Mouse (Mus musculus): ENCODE measurements around the gene Gm7137.
"Not testable (repeated sequence)": the region's sequence is repeated elsewhere in the genome, so short reads cannot be mapped to it uniquely, and the experiment has no call there.

The Gm7137 gene

DNA sequence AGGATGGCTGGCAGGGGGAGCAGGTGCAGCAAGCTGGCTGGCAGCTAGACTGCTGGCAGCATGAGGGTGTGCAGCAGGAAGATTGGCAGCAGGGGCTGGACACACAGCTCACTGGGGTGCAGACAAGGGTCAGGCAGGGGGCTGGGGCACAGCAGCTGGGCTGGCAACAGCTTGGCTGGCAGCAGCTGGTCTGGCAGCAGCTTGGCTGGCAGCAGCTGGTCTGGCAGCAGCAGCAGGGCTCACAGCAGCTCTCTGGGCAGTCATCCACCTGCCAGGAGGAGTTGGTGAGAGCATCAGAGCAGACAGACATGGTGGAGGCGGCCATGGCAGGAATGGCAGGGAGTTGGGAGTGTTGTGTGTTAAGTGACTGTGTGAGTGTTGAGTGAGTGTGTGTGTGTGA, at the start of gene Gm7137:
Gm7137 (minus strand) TSS at position 325 of the 400 bp plus-strand sequence.
- not testable (repeated sequence) for DNase-seq (ENCODE audit: extremely low spot score)

DNA sequence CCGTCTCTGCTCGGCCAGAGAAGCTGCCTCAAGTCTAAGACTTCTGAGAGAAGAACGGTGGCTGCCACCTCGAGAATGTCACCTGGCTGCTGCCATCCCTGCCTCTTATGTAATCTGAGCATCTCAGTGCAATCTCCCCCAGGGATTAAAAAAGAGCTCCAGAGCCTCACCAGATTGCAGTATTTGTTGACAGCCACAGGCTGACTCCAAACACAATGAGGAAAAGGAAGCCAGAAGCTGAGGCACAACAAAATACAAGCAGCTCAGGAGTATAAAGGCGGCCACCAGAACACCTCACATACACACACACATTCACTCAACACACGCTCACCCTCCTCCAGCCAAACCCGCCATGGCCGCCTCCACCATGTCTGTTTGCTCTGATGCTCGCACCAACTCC, 47.6 kb upstream of the Gm7137 start, which contains the start of gene Krtap10-10:
Krtap10-10 (plus strand) TSS at position 301 of the 400 bp plus-strand sequence.
- DNase-seq (ENCODE audit: extremely low spot score): no peak

DNA sequence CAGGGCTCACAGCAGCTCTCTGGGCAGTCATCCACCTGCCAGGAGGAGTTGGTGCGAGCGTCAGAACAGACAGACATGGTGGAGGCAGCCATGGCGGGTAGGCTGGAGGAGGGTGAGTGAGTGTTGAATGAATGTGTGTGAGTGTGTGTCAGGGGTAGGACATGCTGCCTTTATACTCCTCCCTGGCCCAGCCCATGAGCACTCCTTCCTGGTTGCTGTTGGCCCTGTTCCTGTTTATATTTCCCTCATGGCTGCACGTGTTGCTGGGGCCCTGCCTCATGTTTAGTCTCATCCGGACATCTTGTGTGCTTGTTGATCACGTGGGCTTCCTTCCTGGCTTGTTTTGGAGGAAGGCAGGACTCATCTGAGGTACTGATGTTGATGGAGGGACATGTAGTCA, 39.0 kb upstream of the Gm7137 start, which contains the start of gene Krtap10-4:
Krtap10-4 (minus strand) TSS at position 145 of the 400 bp plus-strand sequence.
- no peak for DNase-seq (ENCODE audit: extremely low spot score)

DNA sequence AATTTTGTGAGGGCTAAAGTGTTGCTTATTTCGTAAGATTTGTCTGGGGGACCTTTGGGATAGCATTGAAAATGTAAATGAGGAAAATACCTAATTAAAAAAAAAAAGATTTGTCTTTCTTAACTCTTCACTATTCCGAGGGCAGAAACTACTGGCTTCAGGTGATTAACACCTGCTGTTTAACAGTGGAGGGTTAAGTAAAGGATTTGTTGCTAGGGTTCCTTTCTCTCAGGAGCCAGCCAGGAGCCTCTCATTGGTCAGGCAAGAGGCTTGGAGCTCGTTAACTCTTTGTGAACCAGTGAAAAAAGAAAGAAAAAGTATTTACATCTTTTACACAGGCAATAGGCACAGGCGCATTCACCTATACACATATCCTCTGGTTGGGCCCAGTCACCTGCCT, 31.2 kb upstream of the Gm7137 start:
- no peak for DNase-seq (ENCODE audit: extremely low spot score)

DNA sequence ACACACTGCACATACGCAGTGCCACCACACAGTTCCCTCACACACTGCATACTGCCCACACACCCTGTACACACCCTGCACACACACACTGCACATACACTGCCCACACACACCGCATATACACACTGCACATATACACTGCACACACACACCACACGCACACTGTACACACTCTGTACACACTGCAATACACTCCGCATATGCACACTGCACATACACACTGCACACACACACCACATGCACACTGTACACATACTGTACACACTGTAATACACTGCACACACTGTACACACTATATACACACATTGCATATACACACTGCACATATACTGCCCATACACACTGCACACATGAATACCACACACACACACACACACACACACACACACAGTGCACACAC, 30.5 kb upstream of the Gm7137 start:
- DNase-seq (ENCODE audit: extremely low spot score): no peak

DNA sequence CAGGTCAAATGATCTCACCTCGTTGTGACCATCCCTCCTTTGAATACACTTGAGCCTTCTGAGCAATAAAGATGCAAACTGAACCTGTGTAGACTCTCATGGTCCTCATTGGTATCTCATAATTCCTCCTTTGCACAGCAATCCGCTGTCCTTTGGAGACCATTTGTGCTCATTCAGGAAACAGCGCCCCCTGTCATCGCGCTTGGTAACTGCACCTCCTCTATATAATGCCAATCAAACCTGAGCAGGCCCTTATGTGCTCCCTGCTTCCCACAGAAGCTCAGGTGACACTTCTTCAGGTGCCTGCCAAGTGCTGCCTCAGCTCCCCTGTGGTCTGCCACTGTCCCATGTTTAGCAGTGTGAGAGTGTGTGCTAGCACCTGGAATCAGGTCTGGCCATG, 27.5 kb upstream of the Gm7137 start:
- peak; percentile 14 for DNase-seq (ENCODE audit: extremely low spot score)

DNA sequence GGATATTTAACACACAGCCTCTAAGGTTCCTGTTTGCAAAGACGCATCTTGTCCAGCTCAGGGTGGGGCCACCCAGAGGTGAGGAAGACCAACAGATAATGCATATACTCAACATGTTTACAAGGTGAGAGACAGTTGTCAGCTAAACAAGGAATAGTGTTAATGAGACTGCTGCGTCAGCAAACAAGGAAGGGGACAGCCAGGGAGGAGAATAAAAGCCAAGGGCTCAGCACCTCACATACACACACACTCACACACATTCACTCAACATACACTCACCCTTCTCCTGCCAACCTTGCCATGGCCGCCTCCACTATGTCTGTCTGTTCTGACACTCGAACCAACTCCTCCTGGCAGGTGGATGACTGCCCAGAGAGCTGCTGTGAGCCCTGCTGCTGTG, 26.4 kb upstream of the Gm7137 start, which contains the start of gene Gm2696:
Gm2696 (plus strand) TSS at position 301 of the 400 bp plus-strand sequence.
- no peak for DNase-seq (ENCODE audit: extremely low spot score)

DNA sequence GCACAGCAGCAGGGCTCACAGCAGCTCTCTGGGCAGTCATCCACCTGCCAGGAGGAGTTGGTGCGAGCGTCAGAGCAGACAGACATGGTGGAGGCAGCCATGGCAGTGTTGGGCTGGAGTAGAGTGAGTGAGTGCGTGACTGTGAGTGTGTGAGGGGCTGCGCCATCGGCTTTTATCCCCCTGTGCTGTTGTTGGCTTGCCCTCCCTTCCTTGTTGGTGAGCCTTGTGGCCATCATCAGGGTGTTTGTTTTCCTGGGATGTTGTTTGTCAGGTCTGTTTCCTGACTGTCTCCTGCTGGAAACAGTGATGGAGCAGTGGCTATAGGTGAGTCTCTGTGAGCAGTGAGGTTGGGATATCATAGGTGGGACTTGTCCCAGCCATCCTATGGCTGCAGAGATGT, 23.7 kb upstream of the Gm7137 start, which contains the start of gene Gm9507:
Gm9507 (minus strand) TSS at position 101 of the 400 bp plus-strand sequence.
- no peak for DNase-seq (ENCODE audit: extremely low spot score)

DNA sequence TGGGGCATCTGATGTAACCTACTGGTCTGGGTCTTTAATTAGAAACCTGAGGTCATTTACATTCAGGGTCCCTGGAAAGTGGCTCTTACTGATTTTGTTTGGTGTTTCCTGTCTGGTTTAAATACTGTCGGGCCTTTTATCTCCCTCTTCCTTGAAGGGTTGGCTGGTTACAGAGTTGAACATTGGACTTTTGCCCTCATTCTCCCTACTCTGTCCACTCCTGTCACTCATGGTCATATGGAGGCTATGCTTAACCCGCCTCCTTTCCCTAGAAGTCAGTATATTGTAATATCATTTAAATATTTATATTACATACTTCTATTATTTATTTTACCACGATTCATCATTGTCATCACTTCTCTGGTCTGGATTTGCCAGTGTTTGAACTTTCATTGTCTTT, 16.1 kb upstream of the Gm7137 start:
- no peak for DNase-seq (ENCODE audit: extremely low spot score)

DNA sequence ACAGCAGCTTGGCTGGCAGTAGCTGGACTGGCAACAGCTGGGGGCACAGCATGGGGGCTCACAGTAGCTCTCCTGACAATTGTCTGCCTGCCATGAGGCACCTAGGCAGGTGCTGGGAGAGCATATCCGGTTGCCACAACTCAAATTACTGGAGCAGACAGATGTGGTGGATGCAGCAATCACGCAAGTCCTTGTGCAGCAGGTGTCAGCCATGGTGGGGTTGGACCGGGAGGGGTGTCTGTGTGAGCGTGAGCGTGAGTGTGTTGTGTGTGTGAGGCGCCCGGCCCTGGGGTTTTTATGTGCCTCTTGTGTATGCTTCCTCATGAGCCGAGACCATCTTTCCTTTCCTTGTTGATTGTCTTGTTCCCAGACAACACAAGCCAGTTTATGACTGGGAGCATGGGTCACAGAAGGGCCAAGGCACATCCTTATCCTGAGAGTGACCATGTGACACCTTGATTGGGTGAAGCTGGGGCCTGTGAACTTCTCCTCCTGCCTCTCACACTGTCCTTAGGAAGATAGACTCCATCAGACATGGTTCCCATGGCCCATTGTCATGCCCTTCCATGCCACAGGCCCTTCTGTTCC, 11.0 kb upstream of the Gm7137 start, which contains the start of gene Gm19668:
Gm19668 (minus strand) TSS at position 213 of the 588 bp plus-strand sequence.
- DNase-seq (ENCODE audit: extremely low spot score): no peak

DNA sequence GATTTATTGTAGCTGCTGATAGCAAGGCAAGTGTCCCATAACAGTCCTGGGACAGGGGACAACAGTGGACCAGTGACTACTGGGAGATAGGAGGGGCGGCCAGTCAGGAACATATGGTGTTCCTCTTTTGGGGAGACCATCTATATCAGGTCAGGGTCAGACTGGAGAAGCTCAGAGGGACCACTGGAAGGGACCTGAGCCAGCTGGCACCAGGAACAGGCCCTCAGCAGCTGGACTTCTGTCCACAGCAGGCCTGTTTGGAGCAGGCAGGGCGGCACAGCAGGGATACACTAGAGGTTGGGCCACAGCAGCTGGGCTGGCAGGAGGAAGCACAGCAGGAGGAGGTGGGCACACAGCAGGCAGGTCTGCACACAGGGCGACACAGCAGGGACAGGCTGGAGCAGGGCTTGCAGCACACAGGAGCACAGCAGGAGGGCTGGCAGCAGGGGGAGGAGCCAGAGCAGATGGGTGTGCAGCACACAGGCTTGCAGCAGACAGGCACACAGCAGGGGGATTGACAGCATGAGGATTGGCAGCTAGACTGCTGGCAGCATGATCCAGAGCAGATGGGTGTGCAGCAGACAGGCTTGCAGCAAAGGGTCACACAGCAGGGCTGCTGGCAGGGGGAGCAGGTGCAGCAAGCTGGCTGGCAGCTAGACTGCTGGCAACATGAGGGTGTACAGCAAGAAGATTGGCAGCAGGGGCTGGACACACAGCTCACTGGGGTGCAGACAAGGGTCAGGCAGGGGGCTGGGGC, 10.3 kb upstream of the Gm7137 start:
- DNase-seq (ENCODE audit: extremely low spot score): not testable (repeated sequence)

DNA sequence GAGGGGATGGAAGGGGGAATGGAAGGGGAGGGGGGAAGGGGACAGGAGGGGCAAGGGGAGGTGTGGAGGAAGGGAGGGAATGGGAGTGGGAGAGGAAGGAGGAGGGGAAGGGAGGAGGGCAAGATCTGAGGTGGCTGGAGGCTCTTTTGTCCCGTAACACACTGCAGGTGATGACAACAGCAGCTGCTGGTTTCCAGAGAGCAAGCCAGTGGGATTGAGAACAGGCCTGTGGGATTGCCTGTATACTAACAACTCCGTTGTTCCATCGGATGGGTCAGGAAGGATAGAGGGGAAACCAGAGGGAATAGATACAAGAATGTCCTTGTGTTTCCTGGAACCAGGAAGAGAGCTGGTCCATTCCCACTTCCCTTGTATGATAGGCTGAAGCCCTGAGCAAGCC, 9.7 kb upstream of the Gm7137 start:
- DNase-seq (ENCODE audit: extremely low spot score): no peak

DNA sequence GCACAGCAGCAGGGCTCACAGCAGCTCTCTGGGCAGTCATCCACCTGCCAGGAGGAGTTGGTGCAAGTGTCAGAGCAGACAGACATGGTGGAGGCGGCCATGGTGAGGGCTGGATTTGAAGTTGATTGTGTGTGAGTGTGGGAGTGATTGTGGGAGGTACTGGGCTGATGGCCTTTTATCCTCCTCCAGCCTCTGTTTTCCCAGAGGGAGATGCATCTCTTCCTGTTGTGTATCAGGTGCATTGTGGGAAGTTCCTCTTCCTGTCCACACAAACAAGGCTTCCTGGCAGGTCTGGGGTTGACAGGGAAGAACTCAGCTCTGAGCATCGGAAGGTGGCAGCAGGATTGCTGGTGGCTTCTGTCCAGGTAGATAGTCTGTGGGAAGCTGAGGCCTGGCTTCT, 7.0 kb upstream of the Gm7137 start, which contains the start of gene Gm9639:
Gm9639 (minus strand) TSS at position 101 of the 400 bp plus-strand sequence.
- DNase-seq (ENCODE audit: extremely low spot score): no peak

DNA sequence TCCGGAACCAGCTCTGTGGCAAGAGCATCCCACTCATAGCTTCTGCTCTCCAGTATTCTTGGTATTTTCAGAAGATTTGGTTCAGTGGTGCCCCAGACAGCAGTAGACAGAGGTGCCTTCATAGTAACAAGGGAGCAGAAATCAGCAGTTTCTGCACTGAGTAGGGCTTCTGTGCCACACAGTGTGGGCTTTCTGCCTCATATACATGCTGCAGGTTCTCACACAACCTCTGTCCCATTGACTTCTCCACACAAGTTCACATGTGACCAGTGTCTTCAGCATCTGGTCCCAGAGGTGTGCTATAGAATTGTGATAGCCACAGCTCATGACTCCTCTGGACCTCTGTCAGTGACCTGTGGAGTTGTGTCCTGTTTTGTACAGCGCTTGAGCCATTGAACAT, 621 bp upstream of the Gm7137 start:
- no peak for DNase-seq (ENCODE audit: extremely low spot score)

DNA sequence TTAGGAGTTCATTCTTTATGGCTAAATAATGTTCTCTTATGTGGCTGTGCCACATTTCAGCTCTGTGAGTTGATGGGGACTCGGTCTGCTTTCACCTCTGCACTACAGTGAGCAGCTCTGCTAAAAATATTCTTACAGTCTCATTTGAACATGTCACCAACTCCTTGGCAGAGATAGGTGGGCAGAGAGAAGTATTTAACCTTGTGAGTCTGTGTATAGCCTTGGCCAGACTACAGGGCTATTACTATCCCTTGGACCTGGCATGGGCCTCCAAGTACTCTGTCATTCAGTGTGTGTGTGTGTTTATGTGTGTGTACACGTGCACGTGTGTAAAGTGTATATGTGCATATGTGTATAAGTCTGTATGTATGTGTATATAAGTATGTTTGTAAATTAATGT, 4.6 kb downstream of the Gm7137 start:
- DNase-seq (ENCODE audit: extremely low spot score): not testable (repeated sequence)

DNA sequence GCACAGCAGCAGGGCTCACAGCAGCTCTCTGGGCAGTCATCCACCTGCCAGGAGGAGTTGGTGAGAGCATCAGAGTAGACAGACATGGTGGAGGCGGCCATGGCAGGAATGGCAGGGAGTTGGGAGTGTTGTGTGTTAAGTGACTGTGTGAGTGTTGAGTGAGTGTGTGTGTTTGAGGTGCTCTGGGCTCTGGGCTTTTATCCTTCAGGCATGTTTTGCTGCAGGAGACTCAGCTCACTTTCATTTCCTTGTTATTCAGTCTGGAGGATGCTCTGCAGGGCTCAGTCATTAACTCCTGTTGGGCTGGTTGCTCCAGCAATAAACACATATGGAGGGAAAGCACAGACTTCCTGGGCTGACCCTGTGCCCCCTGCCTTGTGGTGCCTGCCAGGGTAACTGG, 5.6 kb downstream of the Gm7137 start, which contains the start of gene Gm3250:
Gm3250 (minus strand) TSS at position 101 of the 400 bp plus-strand sequence.
- DNase-seq (ENCODE audit: extremely low spot score): not testable (repeated sequence)

DNA sequence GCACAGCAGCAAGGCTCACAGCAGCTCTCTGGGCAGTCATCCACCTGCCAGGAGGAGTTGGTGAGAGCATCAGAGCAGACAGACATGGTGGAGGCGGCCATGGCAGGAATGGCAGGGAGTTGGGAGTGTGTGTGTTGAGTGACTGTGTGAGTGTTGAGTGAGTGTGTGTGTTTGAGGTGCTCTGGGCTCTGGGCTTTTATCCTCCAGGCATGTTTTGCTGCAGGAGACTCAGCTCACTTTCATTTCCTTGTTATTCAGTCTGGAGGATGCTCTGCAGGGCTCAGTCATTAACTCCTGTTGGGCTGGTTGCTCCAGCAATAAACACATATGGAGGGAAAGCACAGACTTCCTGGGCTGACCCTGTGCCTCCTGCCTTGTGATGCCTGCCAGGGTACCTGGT, 11.2 kb downstream of the Gm7137 start, which contains the start of gene Gm7138:
Gm7138 (minus strand) TSS at position 101 of the 400 bp plus-strand sequence.
- DNase-seq (ENCODE audit: extremely low spot score): not testable (repeated sequence)

DNA sequence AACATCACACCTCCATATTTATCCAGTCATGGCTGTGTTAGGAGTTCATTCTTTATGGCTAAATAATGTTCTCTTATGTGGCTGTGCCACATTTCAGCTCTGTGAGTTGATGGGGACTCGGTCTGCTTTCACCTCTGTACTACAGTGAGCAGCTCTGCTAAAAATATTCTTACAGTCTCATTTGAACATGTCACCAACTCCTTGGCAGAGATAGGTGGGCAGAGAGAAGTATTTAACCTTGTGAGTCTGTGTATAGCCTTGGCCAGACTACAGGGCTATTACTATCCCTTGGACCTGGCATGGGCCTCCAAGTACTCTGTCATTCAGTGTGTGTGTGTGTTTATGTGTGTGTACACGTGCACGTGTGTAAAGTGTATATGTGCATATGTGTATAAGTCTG, 15.9 kb downstream of the Gm7137 start:
- DNase-seq (ENCODE audit: extremely low spot score): not testable (repeated sequence)

DNA sequence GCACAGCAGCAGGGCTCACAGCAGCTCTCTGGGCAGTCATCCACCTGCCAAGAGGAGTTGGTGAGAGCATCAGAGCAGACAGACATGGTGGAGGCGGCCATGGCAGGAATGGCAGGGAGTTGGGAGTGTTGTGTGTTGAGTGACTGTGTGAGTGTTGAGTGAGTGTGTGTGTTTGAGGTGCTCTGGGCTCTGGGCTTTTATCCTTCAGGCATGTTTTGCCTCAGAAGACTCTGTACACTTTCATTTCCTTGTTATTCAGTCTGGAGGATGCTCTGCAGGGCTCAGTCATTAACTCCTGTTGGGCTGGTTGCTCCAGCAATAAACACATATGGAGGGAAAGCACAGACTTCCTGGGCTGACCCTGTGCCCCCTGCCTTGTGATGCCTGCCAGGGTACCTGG, 16.8 kb downstream of the Gm7137 start, which contains the start of gene Gm3238:
Gm3238 (minus strand) TSS at position 101 of the 400 bp plus-strand sequence.
- DNase-seq (ENCODE audit: extremely low spot score): not testable (repeated sequence)

DNA sequence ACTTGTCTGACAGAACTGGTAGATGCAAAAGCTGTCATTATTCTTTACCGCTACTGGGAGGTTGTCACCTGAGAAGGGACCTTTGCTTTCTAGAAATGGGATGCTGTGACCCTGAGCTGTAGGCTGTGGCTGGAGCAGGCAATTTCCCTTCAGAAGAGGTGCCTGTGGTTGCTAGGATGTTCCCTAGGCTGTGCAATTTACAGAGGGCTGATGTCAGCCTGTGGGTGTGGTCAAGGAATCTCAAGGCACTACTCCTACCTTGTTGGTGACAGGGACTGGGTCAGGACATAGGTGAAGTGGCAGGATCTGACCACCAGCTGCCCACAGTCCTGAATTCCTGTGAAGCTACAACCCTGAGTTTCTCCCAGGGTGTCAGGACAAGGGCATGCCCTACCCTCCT, 18.3 kb downstream of the Gm7137 start:
- no peak for DNase-seq (ENCODE audit: extremely low spot score)

DNA sequence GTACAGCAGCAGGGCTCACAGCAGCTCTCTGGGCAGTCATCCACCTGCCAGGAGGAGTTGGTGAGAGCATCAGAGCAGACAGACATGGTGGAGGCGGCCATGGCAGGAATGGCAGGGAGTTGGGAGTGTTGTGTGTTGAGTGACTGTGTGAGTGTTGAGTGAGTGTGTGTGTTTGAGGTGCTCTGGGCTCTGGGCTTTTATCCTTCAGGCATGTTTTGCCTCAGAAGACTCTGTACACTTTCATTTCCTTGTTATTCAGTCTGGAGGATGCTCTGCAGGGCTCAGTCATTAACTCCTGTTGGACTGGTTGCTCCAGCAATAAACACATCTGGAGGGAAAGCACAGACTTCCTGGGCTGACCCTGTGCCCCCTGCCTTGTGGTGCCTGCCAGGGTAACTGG, 28.4 kb downstream of the Gm7137 start, which contains the start of gene Gm3233:
Gm3233 (minus strand) TSS at position 101 of the 400 bp plus-strand sequence.
- not testable (repeated sequence) for DNase-seq (ENCODE audit: extremely low spot score)

DNA sequence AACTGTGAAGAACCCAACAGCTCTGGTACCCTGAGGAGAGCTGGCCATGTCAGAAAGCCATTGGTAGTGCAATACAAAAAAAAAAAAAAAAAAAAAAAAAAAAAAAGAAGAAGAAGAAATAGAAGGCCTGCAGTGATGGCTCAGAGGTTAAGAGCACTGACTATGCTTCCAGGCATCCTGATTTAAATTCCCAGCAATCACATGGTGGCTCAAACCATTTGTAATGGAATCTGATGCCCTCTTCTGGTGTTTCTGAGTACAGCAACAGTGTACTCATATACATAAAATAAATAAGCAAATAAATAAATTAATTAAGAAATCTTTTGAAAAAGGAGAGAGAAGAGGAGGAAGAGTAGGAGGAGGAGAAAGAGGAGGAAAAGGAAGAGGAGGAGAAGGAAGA, 34.6 kb downstream of the Gm7137 start:
- DNase-seq (ENCODE audit: extremely low spot score): no peak
